Mouse (Mus musculus) embryonic stem cell, embryonic (primary cell): ENCODE data around the gene Pias4.

Experiments
- CTCF ChIA-PET, 4 experiments: fragments of 300-600 bp in 2 of 4; fragments of 350-600 bp in 2 of 4; sonication (Branson Sonifier 250); formaldehyde crosslinking; loops; one replicate each; lab custom pipeline; 2022; ENCODE audit warnings: inconsistent platforms in 2 of 4; lab: Charles Lee
- POLR2A ChIA-PET, 4 experiments: fragments of 300-600 bp in 2 of 4; fragments of 350-600 bp in 2 of 4; sonication (Branson Sonifier 250); formaldehyde crosslinking; loops; one replicate each; lab custom pipeline; 2022; ENCODE audit warnings: antibody characterized with exemption in 4 of 4, inconsistent platforms in 1 of 4; lab: Charles Lee

The Pias4 gene

GRCm38 (mm10) chr10:81167200-81168086, at the start of gene Pias4:
Pias4 (minus strand) TSS chr10:81167923.
- CTCF ChIA-PET: interaction anchor here in 3 of 4 experiments (0.5 to 1.3 kb wide), 9 partner anchors 9 to 384 kb away, joined by 3 to 5 read pairs (median 3); partner anchors contain the start of genes Eef2 (in 1 of the 3), Gadd45b (in 1 of the 3) and Pip5k1c (in 1 of the 3)
- POLR2A ChIA-PET: interaction anchor here (0.5 to 9.8 kb wide), 52 partner anchors 8 to 491 kb away, joined by 3 to 104 read pairs (median 4); partner anchors contain the start of genes Eef2 (in 3 of the 4), Map2k2 (in 3 of the 4), Gadd45b (in 2 of the 4) and Sgta (in 2 of the 4)

DNA sequence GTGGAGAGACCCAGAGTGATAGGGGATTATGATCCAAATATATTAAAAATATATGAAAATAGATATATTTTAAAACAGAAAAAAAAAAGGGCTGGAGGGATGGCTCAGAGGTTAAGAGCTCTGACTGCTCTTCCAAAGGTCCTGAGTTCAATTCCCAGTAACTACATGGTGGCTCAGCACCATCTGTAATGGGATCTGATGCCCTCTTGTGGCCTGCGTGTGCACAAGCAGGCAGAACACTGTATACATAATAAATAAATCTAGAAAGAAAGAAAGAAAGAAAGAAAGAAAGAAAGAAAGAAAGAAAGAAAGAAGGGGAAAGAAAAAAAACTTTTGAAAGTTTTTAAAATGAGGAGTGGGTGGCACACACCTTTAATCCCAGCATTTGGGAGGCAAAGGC, 49.5 kb upstream of the Pias4 start:
- POLR2A ChIA-PET: interaction anchor here in 3 of 4 experiments (0.6 to 1.7 kb wide), 7 partner anchors 11 to 184 kb away, joined by 3 read pairs; no protein-coding TSS in a partner anchor

DNA sequence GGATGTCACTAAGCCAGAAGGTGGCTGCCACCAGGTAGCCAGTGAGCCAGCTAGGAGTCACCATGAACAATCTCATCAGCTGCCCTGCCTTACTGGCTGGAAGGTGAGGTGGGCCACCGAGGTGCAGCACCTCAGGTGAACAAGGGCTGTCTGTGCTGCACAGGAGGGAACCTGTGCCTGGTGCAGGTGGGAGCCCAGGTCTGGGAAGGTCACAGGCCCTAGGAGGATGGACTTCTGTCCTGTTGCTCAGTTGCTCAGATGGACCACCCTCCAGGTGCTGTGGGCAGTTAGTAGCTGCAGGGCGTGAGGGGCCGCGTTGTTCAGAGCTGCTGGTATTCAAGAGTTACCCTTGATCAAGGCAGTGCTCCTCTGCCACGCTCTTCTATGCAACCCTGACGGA, 49.1 kb upstream of the Pias4 start:
- ChIA-PET POLR2A (interaction anchor here in 3 of 4 experiments (0.6 to 1.7 kb wide), 7 partner anchors 17 to 288 kb away, joined by 3 read pairs; no protein-coding TSS in a partner anchor), CTCF (interaction anchor here (0.6 to 3.1 kb wide), 22 partner anchors 13 to 355 kb away, joined by 3 to 11 read pairs (median 3); partner anchors contain the start of genes Atcay (in 1 of the 4), Ncln (in 1 of the 4) and Pip5k1c (in 1 of the 4))

More for the DNA sequence above, 49.5 kb upstream of the Pias4 start:
- CTCF ChIA-PET: interaction anchor here (0.6 to 4.5 kb wide), 22 partner anchors 12 to 354 kb away, joined by 3 to 21 read pairs (median 3); partner anchors contain the start of genes Atcay (in 2 of the 4), Ncln (in 1 of the 4) and Pip5k1c (in 1 of the 4)

- POLR2A ChIA-PET: interaction anchor here (0.6 to 1.7 kb wide), 7 partner anchors 15 to 287 kb away, joined by 3 to 7 read pairs (median 3); no protein-coding TSS in a partner anchor
- CTCF ChIA-PET: interaction anchor here (0.6 to 3.1 kb wide), 14 partner anchors 13 to 286 kb away, joined by 3 to 8 read pairs (median 3); partner anchors contain the start of genes Atcay (in 1 of the 4) and Matk (in 1 of the 4)
These were observed 48.5 kb upstream of the Pias4 start for GRCm38 (mm10) chr10:81216260-81216659.

GRCm38 (mm10) chr10:81210154-81210553, 42.4 kb upstream of the Pias4 start:
- CTCF ChIA-PET: interaction anchor here (0.6 to 3.4 kb wide), 35 partner anchors 9 to 298 kb away, joined by 3 to 18 read pairs (median 3); partner anchors contain the start of genes Atcay (in 1 of the 4) and Pip5k1c (in 1 of the 4)
- POLR2A ChIA-PET: interaction anchor here in 2 of 4 experiments (0.6 to 2.3 kb wide), 10 partner anchors 13 to 543 kb away, joined by 3 to 7 read pairs (median 3); partner anchors contain the start of genes Atcay (in 1 of the 2), Cactin (in 1 of the 2) and Pip5k1c (in 1 of the 2)

DNA sequence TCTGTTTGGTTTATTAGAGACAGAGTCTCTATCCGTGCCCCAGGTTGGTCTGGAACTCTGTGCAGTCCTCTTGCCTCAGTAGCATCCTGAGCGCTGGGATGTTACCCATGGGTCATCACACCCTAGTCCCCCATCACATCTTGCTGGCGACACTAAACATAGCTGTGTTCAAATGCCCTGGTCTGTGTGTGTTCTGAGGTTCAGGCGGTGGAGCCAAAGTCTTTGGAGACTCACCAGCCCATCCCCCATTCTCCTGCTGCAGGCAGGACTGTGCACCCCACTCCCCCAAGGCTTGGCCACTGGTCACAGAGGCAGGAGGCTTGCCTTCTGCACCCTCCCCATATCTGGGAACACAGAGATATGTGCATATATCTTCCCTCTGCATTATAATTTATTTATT, 36.4 kb upstream of the Pias4 start:
- ChIA-PET CTCF (interaction anchor here (0.8 to 1.6 kb wide), 6 partner anchors 15 to 138 kb away, joined by 3 to 8 read pairs (median 4); partner anchors contain the start of gene Pip5k1c (in 1 of the 4)), POLR2A (interaction anchor here in 1 of 4 experiments (1.0 to 1.2 kb wide), 3 partner anchors 10 to 20 kb away, joined by 3 to 5 read pairs (median 3); no protein-coding TSS in a partner anchor)

GRCm38 (mm10) chr10:81202978-81203720, 35.4 kb upstream of the Pias4 start:
- ChIA-PET POLR2A (interaction anchor here (0.7 to 1.2 kb wide), 8 partner anchors 9 to 262 kb away, joined by 3 to 5 read pairs (median 3); no protein-coding TSS in a partner anchor), CTCF (interaction anchor here (0.6 to 2.6 kb wide), 22 partner anchors 9 to 248 kb away, joined by 3 to 9 read pairs (median 4); partner anchors contain the start of gene Pip5k1c (in 2 of the 4))

DNA sequence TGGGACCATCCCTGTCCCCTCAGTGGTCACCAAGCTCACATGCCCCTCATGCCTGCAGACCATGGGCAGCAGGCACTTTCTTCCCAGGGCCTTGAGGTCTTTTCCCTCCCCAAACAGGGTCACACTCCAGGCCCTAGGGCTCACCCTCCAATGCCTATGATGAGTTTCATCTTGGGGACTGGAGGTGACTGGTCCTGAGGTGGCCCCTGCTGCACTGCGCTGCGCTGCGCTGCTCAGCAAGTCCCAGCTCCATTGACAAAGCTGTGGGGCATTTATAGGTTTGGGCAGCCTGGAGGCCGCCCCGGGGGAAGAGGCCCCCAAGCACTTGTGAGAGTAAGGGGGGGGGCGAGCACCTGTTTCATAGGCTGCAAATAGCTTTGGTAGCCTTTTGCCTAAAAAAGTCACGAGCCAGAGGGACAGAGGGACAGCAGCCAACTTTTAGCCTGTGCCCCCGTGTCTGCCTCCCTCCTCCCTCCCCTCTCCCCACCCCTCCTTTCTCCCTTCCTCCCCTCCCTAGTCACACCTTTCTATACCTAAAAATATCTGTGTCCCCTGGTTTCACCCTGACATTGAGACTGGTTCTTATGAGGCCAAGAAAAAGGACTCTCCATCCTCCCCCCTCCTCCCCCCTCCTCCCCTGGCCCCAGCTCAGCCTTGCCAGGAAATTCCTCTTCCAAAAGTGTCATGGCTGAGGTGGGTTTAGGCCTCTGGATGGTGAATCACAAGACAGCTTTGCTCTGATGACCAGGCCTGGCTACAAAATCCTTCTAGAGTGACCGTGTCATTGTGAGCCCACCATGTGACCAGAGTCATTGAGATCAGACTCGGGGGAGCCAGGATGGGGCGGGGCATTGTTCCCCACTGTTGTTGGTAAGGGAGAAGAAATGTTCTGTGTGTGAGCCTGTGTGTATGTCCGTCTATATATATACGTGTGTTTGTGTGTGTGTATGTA, 34.4 kb upstream of the Pias4 start, which contains the start of gene Nmrk2:
Gene Nmrk2, minus strand, starts transcription at position 245 of the 952 bp plus-strand sequence.
- ChIA-PET CTCF (interaction anchor here (0.5 to 2.6 kb wide), 15 partner anchors 8 to 663 kb away, joined by 3 to 14 read pairs (median 3); partner anchors contain the start of genes Atp8b3 (in 1 of the 4), Fzr1 (in 1 of the 4), Pip5k1c (in 1 of the 4) and Zfr2 (in 1 of the 4)), POLR2A (interaction anchor here in 1 of 4 experiments (0.6 to 1.0 kb wide), 2 partner anchors 9 to 272 kb away, joined by 3 to 4 read pairs; partner anchors contain the start of gene Gadd45b)

DNA sequence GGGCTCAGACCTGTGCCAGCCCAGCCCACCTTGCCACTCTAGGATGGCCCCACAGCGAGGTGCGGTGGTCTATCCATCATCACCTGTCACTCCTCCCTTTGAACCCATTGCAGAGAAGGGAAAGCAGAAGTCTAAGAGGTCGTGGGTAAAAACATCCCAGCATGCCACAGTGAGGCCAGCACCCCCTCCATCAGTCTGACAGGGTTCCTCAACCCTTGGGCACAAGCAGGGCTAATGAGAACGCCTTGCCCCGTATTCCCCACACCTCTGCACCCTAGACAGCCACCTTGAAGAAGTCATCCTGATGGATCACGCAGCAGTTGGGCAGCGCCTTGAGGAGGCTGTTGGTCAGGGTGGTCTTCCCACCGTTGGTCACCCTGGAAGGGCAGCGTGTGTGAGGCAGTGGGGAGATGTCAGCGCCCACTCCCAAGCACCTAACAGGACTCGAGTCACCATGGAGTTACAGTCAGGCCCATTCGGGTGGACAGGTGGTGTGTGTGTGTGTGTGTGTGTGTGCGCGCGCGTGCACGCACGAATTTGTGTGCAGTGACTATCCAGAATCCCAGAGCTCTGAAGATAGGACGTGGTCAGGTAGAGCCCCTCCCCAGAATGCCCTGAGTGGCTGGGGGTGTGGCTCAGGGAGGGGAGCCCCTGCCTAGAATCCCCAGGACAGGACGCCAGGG, 33.0 kb upstream of the Pias4 start:
- ChIA-PET POLR2A (interaction anchor here in 1 of 4 experiments (0.8 kb wide), 1 partner anchor 96 kb away, joined by 3 read pairs; no protein-coding TSS in a partner anchor), CTCF (interaction anchor here in 2 of 4 experiments (0.6 to 1.8 kb wide), 4 partner anchors 9 to 131 kb away, joined by 3 to 6 read pairs (median 4); partner anchors contain the start of gene Zfr2 (in 1 of the 2))

DNA sequence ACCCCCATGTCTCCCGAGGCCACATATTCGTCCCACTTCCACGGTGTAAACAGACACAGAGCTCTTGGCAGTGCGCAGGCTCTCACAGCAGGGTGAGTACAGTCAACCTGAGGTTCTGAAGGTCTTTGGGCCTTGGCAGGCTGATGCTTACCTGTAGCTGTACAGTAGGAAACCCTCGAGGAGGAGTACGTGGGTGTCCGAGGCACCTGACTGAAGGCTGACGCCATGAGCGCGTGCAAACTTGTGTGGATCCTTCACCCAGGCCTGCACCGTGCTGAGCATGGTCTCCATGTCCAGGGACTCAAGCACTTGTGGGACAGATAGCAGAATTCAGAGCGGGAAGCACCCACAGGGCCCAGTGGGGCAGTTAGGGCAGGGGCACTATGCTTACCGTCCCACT, 32.4 kb upstream of the Pias4 start:
- POLR2A ChIA-PET: no interaction called here
- CTCF ChIA-PET: interaction anchor here in 1 of 4 experiments (1.8 kb wide), 1 partner anchor 10 kb away, joined by 6 read pairs; no protein-coding TSS in a partner anchor

DNA sequence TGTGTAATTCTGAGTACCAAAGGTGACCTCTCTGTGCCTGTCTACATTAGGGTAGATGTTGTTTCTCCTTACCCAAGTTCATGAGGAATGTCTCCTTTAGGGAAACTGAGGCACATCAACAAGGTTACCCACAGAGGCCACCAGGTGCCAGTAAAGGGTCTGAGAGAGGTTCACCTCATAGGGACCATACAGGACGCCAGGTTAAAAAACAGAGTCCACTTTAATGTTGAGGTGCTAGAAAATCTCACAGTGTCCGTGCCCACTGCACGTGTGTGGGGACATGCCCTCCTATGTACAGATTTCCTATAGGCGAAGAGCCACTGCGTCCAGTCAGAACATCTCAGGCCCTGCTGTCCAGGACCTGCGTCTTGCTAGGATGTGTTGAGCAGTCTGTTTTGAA, 31.3 kb upstream of the Pias4 start:
- ChIA-PET POLR2A (no interaction called here), CTCF (interaction anchor here in 2 of 4 experiments (0.9 to 1.3 kb wide), 6 partner anchors 18 to 353 kb away, joined by 3 read pairs; partner anchors contain the start of gene Pip5k1c (in 1 of the 2))

- ChIA-PET POLR2A (interaction anchor here in 3 of 4 experiments (0.6 kb wide), 3 partner anchors 41 to 111 kb away, joined by 3 to 6 read pairs (median 3); partner anchors contain the start of gene Map2k2 (in 1 of the 3)), CTCF (interaction anchor here in 3 of 4 experiments (0.6 to 1.3 kb wide), 8 partner anchors 11 to 353 kb away, joined by 3 to 6 read pairs (median 3); partner anchors contain the start of gene Pip5k1c (in 1 of the 3))
These were observed 30.5 kb upstream of the Pias4 start for GRCm38 (mm10) chr10:81198230-81198629.

DNA sequence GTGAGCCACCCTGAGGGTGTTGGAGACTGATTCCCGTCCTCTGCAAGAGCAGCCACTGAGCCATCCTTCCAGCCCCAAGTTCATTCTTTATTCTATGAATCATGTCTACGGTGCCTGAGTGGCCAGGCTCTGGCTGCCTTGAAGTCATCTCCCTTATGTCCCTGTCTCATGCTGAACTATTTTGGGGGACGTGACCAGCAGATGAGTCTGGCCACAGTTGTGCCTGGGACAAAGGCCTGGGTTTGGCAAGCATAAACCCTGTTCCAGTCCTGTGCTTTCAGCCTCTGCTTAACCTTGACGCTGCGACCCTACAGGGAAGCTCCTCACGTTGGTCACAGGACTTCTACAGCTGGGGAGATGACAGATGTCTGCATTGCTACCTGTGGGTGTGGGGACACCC, 29.6 kb upstream of the Pias4 start:
- CTCF ChIA-PET: interaction anchor here in 2 of 4 experiments (0.6 to 0.7 kb wide), 2 partner anchors 69 to 141 kb away, joined by 3 read pairs; no protein-coding TSS in a partner anchor
- POLR2A ChIA-PET: interaction anchor here in 1 of 4 experiments (1.4 to 2.1 kb wide), 2 partner anchors 22 to 169 kb away, joined by 4 to 9 read pairs; partner anchors contain the start of gene Eef2

DNA sequence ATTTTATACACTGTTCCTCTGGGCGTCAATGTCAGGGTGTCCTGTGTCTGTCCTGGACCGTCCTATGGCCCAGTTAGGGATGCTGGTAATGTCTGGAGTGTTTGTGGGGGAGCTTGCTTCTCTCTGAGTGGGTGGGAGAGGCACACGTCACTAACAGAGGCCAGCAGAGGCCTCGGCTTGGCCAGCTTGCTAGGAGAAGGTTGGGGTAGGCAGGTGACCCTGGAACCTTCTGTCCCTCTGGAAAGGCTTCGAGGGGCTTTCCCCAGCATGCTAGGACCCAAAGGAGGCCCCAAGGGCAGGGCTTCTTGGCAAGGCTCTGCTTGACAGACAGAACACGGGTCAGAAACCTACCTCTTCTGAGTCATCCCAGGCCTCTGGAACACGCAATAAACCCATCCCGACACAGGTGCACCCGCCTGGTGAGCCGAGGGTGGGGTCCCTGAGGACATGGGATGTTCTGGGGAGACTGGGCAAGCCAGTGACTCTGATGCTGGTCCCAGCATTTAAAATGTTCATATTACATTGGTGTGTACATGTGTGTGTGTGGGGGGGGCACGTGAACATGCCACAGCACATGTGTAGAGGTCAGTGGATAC, 28.8 kb upstream of the Pias4 start:
- CTCF ChIA-PET: interaction anchor here in 2 of 4 experiments (0.6 to 1.1 kb wide), 6 partner anchors 48 to 254 kb away, joined by 3 to 5 read pairs (median 4); partner anchors contain the start of gene Pip5k1c (in 1 of the 2)
- POLR2A ChIA-PET: interaction anchor here in 3 of 4 experiments (0.6 to 2.1 kb wide), 8 partner anchors 21 to 170 kb away, joined by 3 to 11 read pairs (median 4); partner anchors contain the start of genes 4930404N11Rik (in 1 of the 3) and Eef2 (in 1 of the 3)
